Mouse (Mus musculus) liver, embryonic 13.5 days (tissue): Measurements from ENCODE around the gene Kcna5. TPM values are rescaled to one million over a fixed set of nuclear protein-coding genes. Genes with fewer than 3 reads are reported as not detected.

Experiments
- ATAC-seq: fragments of 200-750 bp; cut with Nextera tagmentation; 2 replicates; pipeline ENCODE4 v1.8.0; 2017; ENCODE audit warnings: low read depth, mild to moderate bottlenecking, moderate number of reproducible peaks, moderate library complexity
- DNase-seq: peaks from one replicate; pipeline ENCODE4 v3.0.0; 2022
- H3K27ac ChIP-seq: fragments of 300-500 bp; sonication (generic); 2 replicates; pipeline ENCODE4 v1.5.1; 2015; ENCODE audit warnings: moderate library complexity, mild to moderate bottlenecking, inconsistent platforms
- H3K27me3 ChIP-seq: fragments of 300-500 bp; sonication (generic); 2 replicates; pipeline ENCODE4 v1.6.1; 2015; ENCODE audit warnings: mild to moderate bottlenecking, inconsistent platforms
- H3K36me3 ChIP-seq: fragments of 300-500 bp; sonication (generic); 2 replicates; pipeline ENCODE4 v1.6.1; 2015; ENCODE audit warnings: mild to moderate bottlenecking, inconsistent platforms
- H3K4me1 ChIP-seq: fragments of 300-500 bp; sonication (generic); replicated peaks from 2 replicates; pipeline ENCODE4 v1.6.1; 2015; ENCODE audit warnings: inconsistent platforms
- H3K4me2 ChIP-seq: fragments of 300-500 bp; sonication (generic); 2 replicates; pipeline ENCODE4 v1.6.1; 2015; ENCODE audit warnings: inconsistent platforms, mild to moderate bottlenecking, moderate library complexity
- H3K4me3 ChIP-seq: fragments of 300-500 bp; sonication (generic); replicated peaks from 2 replicates; pipeline ENCODE4 v1.5.1; 2015; ENCODE audit warnings: mild to moderate bottlenecking, inconsistent platforms
- H3K9ac ChIP-seq: fragments of 300-500 bp; sonication (generic); 2 replicates; pipeline ENCODE4 v1.6.1; 2015; ENCODE audit warnings: mild to moderate bottlenecking, inconsistent platforms
- H3K9me3 ChIP-seq: fragments of 300-500 bp; sonication (generic); replicated peaks from 2 replicates; pipeline ENCODE4 v1.6.1; 2016; ENCODE audit warnings: inconsistent platforms
- WGBS: fragments of 180-500 bp; shearing (Covaris S2); methylation state at CpG from one replicate; pipeline ENCODE4 v1.1.7; 2015; ENCODE audit not compliant: insufficient replicate concordance; 5-methylcytosine and 5-hydroxymethylcytosine counted together
- polyA plus RNA-seq: library from polyadenylated mRNA; unstranded; fragments of >200 nt; fragmentation: Nextera tagmentation; extraction: Ambion mirVana; gene quantifications from 2 replicates; pipeline ENCODE4 v1.2.1, GENCODE M21; 2015

The Kcna5 gene
- polyA plus RNA-seq, 1 experiment from 2014 or later = 0.13 TPM

DNA sequence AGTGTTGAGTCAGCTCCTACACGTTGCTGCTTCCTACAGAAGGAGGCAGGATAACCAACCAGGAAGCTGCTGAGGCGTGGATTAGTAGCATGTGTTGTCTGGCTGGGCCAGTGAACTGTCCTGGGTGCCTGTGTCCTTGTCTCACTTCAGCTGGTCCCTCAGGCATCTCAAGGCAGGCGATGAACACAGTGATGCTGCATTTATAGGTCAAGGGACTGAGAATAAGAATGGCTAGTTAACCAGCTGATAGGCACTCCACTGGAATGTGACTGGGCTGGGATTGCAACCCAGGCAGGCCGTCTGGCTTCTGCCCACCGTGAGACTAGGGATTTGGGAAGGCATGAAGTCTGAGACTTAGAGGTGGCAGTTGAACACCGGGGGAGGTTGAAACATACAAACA, 29.2 kb upstream of the Kcna5 start:
- H3K9ac ChIP-seq = no peak overlapping the region
- 46% methylated on average over 6 of the region's 6 CpGs for WGBS

DNA sequence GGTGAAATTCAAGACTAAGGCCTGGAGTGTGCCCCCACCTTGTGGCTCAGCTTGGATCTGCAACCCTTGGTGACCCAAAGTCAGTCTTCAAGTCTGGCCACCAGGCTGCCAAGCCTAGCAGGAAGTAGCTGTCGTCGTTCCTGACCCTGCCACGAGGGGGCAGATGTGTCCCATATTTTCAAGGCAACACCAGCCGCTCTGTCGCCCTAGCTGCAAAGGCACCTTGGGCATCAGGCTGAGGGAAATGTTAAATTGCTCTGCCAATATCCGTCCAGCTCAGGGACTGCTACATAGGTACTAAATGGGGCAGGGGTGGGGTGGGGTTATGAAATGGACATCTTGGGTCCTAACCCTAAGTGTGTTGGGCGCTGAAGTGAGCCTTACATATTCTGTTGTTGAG, 28.7 kb upstream of the Kcna5 start:
- no peak overlapping the region for H3K4me3 ChIP-seq
- no peak overlapping the region for H3K9ac ChIP-seq
- H3K27me3 ChIP-seq = no peaks in the 10 kb centered on the region
- no peak overlapping the region for H3K27ac ChIP-seq
- DNase-seq (peak; percentile 29), ATAC-seq (no peak)
- no peaks in the 10 kb centered on the region for H3K36me3 ChIP-seq
- 10% methylated on average over 7 of the region's 7 CpGs for WGBS
- H3K9me3 ChIP-seq = no peaks in the 10 kb centered on the region
- H3K4me1 ChIP-seq = no peaks in the 10 kb centered on the region
- H3K4me2 ChIP-seq = no peak overlapping the region

More for the DNA sequence above, 29.2 kb upstream of the Kcna5 start:
- no peak for ATAC-seq
- Histone ChIP-seq H3K4me2 (no peak overlapping the region), H3K27ac (no peak overlapping the region), H3K4me1 (no peaks in the 10 kb centered on the region), H3K4me3 (no peak overlapping the region), H3K9me3 (no peaks in the 10 kb centered on the region), H3K36me3 (no peaks in the 10 kb centered on the region), H3K27me3 (no peaks in the 10 kb centered on the region)
- DNase-seq = no peak

DNA sequence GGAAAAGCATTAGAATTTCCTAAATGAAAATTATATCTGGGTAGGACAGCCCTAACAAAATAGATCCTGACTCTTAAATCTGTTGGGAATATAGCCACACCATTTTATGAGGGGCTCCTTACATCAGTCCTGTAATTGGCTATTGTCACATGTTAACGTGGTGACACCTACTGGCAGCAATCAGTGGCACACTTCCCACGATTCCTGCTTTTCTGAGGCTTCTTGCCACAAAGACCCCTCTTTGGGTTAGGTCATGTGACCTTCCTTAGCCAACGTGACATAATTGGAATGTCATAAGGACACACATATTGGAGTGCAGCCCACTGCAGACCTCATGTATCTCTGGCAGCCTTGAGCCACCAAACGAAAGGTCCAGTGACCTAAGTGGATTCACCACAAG, 26.5 kb upstream of the Kcna5 start:
- no peaks in the 10 kb centered on the region for H3K27me3 ChIP-seq
- no peak overlapping the region for H3K9ac ChIP-seq
- H3K9me3 ChIP-seq = no peaks in the 10 kb centered on the region
- H3K4me1 ChIP-seq = no peaks in the 10 kb centered on the region
- no peak for ATAC-seq
- no peak for DNase-seq
- H3K27ac ChIP-seq = no peak overlapping the region
- 15% methylated on average over 4 of the region's 4 CpGs for WGBS
- H3K4me2 ChIP-seq = no peak overlapping the region
- H3K4me3 ChIP-seq = no peak overlapping the region
- H3K36me3 ChIP-seq = no peaks in the 10 kb centered on the region

DNA sequence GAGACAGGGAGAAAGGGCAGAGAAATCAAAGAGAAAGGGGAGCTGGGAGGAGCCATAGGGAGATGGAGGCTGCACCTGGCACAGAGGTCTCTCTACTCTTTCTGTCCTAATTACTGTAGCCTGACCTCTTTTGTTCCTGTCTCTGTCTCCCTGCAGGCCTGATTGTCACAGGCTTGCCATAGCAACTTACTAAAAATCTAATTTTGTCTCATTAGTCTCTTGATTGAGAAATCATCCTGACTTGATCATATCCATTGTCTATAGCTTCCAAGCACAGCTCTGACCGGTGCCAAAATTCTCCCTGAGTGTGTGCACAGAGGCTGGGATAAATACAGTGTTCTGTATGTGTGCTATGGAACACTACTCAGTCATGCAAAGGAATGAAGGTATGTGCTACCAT, 25.5 kb upstream of the Kcna5 start:
- Histone ChIP-seq H3K27me3 (no peaks in the 10 kb centered on the region; the same call in 1 of the 2 replicates), H3K9ac (no peak overlapping the region), H3K27ac (no peak overlapping the region), H3K36me3 (no peaks in the 10 kb centered on the region), H3K4me3 (no peak overlapping the region), H3K9me3 (no peaks in the 10 kb centered on the region), H3K4me1 (no peaks in the 10 kb centered on the region), H3K4me2 (no peak overlapping the region)
- ATAC-seq = no peak
- no peak for DNase-seq
- 64% methylated on average over 1 of the region's 1 CpGs for WGBS

DNA sequence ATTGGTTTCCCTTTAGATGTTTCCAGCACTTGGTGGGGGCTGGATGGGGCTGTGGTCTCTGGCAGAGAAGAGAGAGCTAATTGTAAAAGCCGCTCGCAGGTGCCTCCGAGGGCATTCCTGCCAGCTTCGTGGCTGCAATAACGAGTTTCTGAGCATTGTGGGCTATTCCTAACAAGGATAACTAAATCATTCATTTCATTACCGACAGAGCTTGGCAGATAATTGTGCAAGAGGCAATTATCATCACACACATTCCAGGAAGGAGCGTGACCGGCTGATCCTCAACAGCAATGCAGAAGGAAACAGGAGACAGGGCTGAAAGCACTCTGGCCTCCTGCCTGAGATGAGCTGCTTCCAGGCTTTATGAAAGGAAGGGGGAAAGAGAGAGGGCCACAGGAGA, 24.8 kb upstream of the Kcna5 start:
- Histone ChIP-seq H3K9ac (no peak overlapping the region), H3K36me3 (no peaks in the 10 kb centered on the region), H3K9me3 (no peaks in the 10 kb centered on the region), H3K4me1 (no peaks in the 10 kb centered on the region), H3K4me2 (no peak overlapping the region), H3K27ac (no peak overlapping the region), H3K4me3 (no peak overlapping the region), H3K27me3 (no peaks in the 10 kb centered on the region; the same call in 1 of the 2 replicates)
- ATAC-seq = no peak
- 43% methylated on average over 8 of the region's 8 CpGs for WGBS
- DNase-seq = no peak

DNA sequence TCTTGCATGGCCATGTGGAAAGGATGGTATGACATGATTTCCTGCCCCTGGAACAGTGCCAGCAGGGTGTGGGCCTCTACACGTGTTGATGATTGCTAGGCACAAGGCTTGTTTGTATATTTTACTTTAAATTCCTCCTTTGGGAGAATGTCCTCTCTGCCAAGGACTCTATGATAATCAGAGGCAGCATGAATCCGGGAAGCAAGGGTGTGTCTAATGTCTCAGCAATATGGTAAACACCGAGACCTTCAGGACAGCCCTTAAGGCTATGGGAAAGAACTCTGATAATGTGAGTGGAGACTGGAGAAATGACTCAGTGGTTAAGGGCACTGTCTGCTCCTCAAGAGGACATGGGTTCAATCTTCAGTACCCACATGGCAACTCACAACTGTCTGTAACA, 23.1 kb upstream of the Kcna5 start:
- no peak for DNase-seq

DNA sequence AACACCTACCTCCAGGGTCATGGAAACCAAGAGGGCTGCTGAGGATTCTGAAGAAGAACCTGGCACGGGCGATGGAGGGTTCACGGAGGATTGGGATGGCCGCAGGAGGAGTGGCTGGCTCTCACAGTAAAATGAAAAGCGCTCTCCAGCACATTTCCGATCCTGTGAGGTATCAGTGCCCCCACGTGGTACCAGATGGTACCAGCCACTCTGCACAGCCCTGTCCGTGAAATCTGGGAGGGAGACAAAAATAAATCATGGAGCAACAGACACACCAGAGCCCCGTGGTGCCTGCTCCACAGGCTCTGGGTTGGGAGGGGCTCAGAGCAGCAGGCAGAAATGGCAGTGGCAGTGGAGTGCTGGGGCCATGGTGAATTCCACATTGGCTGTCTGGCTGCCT, 18.6 kb upstream of the Kcna5 start:
- Histone ChIP-seq H3K9ac (no peak overlapping the region), H3K4me3 (no peak overlapping the region), H3K9me3 (no peaks in the 10 kb centered on the region), H3K4me2 (no peak overlapping the region), H3K27me3 (no peaks in the 10 kb centered on the region; the same call in 1 of the 2 replicates), H3K4me1 (no peaks in the 10 kb centered on the region), H3K27ac (no peak overlapping the region), H3K36me3 (no peaks in the 10 kb centered on the region)
- 27% methylated on average over 9 of the region's 9 CpGs for WGBS
- no peak for ATAC-seq
- DNase-seq = no peak

More for the DNA sequence above, 23.1 kb upstream of the Kcna5 start:
- no peaks in the 10 kb centered on the region for H3K36me3 ChIP-seq
- H3K4me3 ChIP-seq = no peak overlapping the region
- no peaks in the 10 kb centered on the region; the same call in 1 of the 2 replicates for H3K27me3 ChIP-seq
- no peak overlapping the region for H3K9ac ChIP-seq
- H3K4me1 ChIP-seq = no peaks in the 10 kb centered on the region
- no peak overlapping the region for H3K27ac ChIP-seq
- H3K4me2 ChIP-seq = no peak overlapping the region
- no peak for ATAC-seq
- WGBS = 52% methylated on average over 3 of the region's 3 CpGs
- H3K9me3 ChIP-seq = no peaks in the 10 kb centered on the region

DNA sequence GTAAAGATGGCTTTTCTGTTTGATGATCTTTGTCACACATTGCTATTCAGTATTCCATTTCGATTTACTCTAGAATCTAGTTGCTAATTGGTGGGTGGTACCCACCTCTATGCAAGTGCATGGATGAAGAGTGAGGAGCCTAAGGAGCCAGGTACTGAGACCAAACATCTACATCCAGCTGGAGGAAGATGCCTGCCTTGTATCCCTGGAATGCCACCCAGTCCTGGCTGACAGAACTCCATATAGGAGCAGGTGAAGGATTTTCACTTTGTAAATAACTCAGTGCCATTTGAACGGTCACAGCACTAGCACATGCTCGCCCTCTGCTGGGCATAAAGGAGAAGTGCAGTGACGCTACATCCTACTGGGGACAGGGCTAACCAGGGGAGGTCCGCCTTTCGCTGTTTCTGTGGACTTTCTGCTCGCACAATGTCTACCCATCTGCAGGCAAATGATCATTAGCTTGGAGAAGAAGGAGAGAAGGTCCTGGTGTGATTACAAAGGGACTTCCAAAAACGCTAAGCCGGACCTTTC, 16.7 kb upstream of the Kcna5 start:
- ATAC-seq (no peak), DNase-seq (no peak)
- Histone ChIP-seq H3K4me2 (no peak overlapping the region), H3K4me1 (no peaks in the 10 kb centered on the region), H3K27me3 (no peaks in the 10 kb centered on the region; the same call in 1 of the 2 replicates), H3K9me3 (no peaks in the 10 kb centered on the region), H3K9ac (no peak overlapping the region), H3K27ac (no peak overlapping the region), H3K36me3 (no peaks in the 10 kb centered on the region), H3K4me3 (no peak overlapping the region)
- 12% methylated on average over 9 of the region's 9 CpGs for WGBS

DNA sequence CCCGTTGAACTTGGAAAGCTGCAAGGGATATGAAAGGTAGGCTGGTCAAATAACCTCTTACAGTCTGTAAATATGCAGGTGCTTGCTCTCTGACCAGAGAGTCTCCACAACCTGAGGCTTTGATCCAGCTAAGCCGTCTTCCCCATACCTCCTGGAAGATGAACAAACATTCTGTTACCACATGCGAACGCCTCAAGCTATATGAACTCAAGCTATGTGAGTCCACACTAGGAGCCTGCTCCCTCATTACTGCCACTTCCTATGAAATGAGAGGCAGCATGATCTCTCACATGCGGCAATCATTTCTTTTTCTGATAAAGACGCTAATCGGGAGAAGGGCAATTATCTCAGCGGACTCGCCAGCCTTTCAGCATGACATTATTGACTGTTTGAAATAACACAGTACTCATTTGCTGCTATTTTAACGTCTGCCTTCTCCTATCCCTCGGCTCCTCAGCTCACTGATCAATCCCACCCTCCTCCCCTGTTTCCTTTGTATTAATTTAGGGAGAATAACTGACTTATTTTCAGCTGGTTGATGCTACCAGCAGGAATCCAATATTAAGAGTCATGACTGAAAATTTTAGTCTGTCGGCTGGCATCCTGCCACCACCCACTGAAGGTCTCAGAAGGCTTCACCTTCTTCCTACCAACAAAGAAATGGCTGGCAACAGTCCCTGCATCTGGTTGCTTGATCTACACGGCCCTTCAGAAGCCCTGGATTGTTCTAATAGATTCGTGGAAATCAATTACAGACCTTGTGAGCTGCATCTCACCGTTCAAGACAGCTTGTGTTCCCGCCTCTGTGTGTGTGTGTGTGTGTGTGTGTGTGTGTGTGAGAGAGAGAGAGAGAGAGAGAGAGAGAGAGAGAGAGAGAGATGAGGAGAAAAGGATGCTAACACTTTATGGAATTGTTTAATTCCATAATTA, 9.2 kb upstream of the Kcna5 start:
- no peak for DNase-seq
- WGBS = 62% methylated on average over 16 of the region's 16 CpGs
- Histone ChIP-seq H3K9me3 (no peaks in the 10 kb centered on the region), H3K4me1 (no peaks in the 10 kb centered on the region), H3K4me2 (no peak overlapping the region), H3K9ac (no peak overlapping the region), H3K27ac (no peak overlapping the region), H3K4me3 (no peak overlapping the region), H3K36me3 (no peaks in the 10 kb centered on the region), H3K27me3 (no peaks in the 10 kb centered on the region)
- ATAC-seq = no peak

DNA sequence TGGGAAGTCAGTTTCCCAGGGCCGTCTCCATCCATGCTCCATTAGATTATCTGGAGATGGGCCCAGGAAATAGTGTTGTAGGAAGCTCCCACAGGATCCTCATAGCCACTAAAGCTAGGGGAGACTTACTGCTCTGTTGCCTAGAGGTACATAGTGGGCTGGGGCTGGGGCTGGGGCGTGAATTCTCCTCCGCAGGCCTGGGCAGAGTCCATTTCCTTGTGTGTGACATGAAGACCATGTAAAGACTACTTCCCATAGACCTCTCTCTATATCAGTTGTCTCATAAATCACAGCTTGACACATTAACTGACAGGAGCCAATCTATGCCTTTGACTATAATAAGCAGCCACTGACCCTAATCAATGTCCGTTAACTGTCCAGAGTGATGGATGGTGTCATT, 7.5 kb upstream of the Kcna5 start:
- no peaks in the 10 kb centered on the region for H3K9me3 ChIP-seq
- H3K9ac ChIP-seq = no peak overlapping the region
- no peaks in the 10 kb centered on the region for H3K36me3 ChIP-seq
- H3K27me3 ChIP-seq = no peaks in the 10 kb centered on the region
- DNase-seq (no peak), ATAC-seq (no peak)
- WGBS = 60% methylated on average over 4 of the region's 4 CpGs
- H3K4me2 ChIP-seq = no peak overlapping the region
- no peak overlapping the region for H3K4me3 ChIP-seq
- no peaks in the 10 kb centered on the region for H3K4me1 ChIP-seq
- H3K27ac ChIP-seq = no peak overlapping the region

DNA sequence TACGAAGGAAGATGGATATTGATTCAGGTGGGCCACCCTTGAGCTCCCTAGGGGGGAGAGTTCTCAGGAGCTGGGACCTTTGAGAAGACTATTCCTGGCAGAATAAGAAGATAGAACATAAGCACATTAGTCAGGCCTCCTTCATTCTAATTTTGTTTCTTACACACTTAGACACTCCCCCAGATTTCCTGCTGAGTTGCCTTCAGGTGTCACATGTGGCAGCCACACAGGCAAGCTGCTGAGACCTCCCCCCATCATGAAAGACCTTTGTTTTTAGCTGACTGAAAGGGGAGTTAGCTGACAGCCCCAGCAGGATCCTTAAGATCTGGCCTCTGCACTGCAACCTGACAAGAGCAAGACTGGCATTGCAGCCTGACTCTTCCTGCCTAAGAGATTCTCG, 2.3 kb upstream of the Kcna5 start:
- Histone ChIP-seq H3K4me1 (no peaks in the 10 kb centered on the region), H3K9me3 (no peaks in the 10 kb centered on the region), H3K4me2 (no peak overlapping the region), H3K36me3 (no peaks in the 10 kb centered on the region), H3K27me3 (peaks cover 29% of the 10 kb centered on the region), H3K27ac (no peak overlapping the region), H3K4me3 (no peak overlapping the region), H3K9ac (no peak overlapping the region)
- no peak for ATAC-seq
- DNase-seq = no peak
- 34% methylated on average over 2 of the region's 2 CpGs for WGBS

DNA sequence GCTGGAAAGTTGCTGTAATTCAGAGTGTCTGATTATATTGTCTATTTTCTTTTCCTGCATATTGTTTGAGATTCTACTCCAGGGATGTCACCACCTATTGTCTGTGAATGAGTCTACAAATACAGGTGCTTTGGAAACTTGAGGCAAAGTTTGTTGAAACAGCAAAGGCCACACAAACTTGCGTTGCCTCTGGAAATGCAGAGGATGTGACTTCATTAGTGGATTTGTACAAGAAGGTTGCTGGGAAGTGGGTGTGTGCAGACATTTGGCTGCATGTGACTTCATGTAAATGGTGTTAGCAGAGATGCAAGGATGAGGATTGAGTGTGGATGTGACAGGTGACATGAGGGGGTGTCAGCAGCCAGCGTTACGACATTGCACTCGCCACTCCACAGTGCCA, 1.7 kb upstream of the Kcna5 start:
- Histone ChIP-seq H3K4me1 (no peaks in the 10 kb centered on the region), H3K27ac (no peak overlapping the region), H3K27me3 (peaks cover 29% of the 10 kb centered on the region), H3K36me3 (no peaks in the 10 kb centered on the region), H3K4me3 (no peak overlapping the region), H3K9ac (no peak overlapping the region), H3K9me3 (no peaks in the 10 kb centered on the region), H3K4me2 (no peak overlapping the region)
- DNase-seq = no peak
- ATAC-seq = no peak
- WGBS = 50% methylated on average over 4 of the region's 4 CpGs
